Mouse (Mus musculus) kidney, embryonic 15.5 days (tissue): ENCODE measurements around the gene Prss48. TPM values are rescaled to one million over a fixed set of nuclear protein-coding genes. Genes with fewer than 3 reads are reported as not detected.

Experiments used
- ATAC-seq: fragments of 200-750 bp; cut with Nextera tagmentation; replicated peaks from 2 replicates; pipeline ENCODE4 v1.8.0; 2017; ENCODE audit warnings: moderate TSS enrichment; ENCODE audit not compliant: low FRiP score
- H3K27ac ChIP-seq: fragments of 300-500 bp; sonication (generic); 2 replicates; pipeline ENCODE4 v1.5.1; 2015; ENCODE audit warnings: mild to moderate bottlenecking, inconsistent platforms
- H3K27me3 ChIP-seq: fragments of 300-500 bp; sonication (generic); 2 replicates; pipeline ENCODE4 v1.6.1; 2015; ENCODE audit warnings: inconsistent platforms
- H3K36me3 ChIP-seq: fragments of 300-500 bp; sonication (generic); 2 replicates; pipeline ENCODE4 v1.6.1; 2015; ENCODE audit warnings: inconsistent platforms
- H3K4me1 ChIP-seq: fragments of 300-500 bp; sonication (generic); 2 replicates; pipeline ENCODE4 v1.6.1; 2015; ENCODE audit warnings: inconsistent platforms
- H3K4me2 ChIP-seq: fragments of 300-500 bp; sonication (generic); 2 replicates; pipeline ENCODE4 v1.6.1; 2015; ENCODE audit warnings: moderate library complexity, mild to moderate bottlenecking, inconsistent platforms
- H3K4me3 ChIP-seq: fragments of 300-500 bp; sonication (generic); replicated peaks from 2 replicates; pipeline ENCODE4 v1.5.1; 2015; ENCODE audit warnings: mild to moderate bottlenecking, inconsistent platforms
- H3K9ac ChIP-seq: fragments of 300-500 bp; sonication (generic); 2 replicates; pipeline ENCODE4 v1.6.1; 2015; ENCODE audit warnings: mild to moderate bottlenecking, inconsistent platforms
- H3K9me3 ChIP-seq: fragments of 300-500 bp; sonication (generic); replicated peaks from 2 replicates; pipeline ENCODE4 v1.6.1; 2016; ENCODE audit warnings: inconsistent platforms
- WGBS: fragments of 180-500 bp; shearing (Covaris S2); methylation state at CpG from one replicate; pipeline ENCODE4 v1.1.7; 2015; ENCODE audit warnings: mixed read lengths; 5-methylcytosine and 5-hydroxymethylcytosine counted together
- polyA plus RNA-seq: library from polyadenylated mRNA; unstranded; fragments of >200 nt; fragmentation: Nextera tagmentation; extraction: Ambion mirVana; gene quantifications from 2 replicates; pipeline ENCODE4 v1.2.1, GENCODE M21; 2015

The Prss48 gene
- polyA plus RNA-seq, 1 experiment from 2014 or later, result 0.39 TPM

GRCm38 (mm10) chr3:86024065-86024795, 21.9 kb upstream of the Prss48 start:
- Histone ChIP-seq H3K4me2 (no peak overlapping the region), H3K4me3 (no peak overlapping the region), H3K27me3 (no peaks in the 10 kb centered on the region), H3K9me3 (no peaks in the 10 kb centered on the region), H3K36me3 (peaks cover 8% of the 10 kb centered on the region; the same call in 1 of the 2 replicates), H3K9ac (no peak overlapping the region), H3K27ac (no peak overlapping the region), H3K4me1 (no peaks in the 10 kb centered on the region)
- WGBS, result 89% methylated on average over 12 of the region's 12 CpGs
- no peak for ATAC-seq

DNA sequence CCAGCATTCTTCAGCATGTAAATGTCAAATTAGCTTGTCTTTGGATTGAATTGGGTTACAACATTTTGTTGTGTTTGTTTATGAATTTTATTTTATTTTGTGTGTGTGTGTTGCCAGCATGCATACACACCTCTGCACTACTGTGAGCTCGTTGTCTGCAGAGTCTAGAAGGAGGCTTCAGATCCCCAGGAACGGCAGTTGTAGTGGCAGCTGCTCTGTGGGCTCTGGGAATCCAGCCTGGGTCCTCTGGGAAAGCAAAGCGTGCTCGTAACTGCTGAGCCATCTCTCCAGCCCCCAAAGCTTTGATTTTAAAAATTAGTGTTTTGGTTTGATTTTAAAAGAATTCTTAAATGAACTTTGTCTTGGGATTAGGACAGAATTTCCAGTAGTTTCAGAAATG, 19.4 kb upstream of the Prss48 start:
- 93% methylated on average over 4 of the region's 4 CpGs for WGBS
- Histone ChIP-seq H3K4me2 (no peak overlapping the region), H3K4me3 (no peak overlapping the region), H3K27me3 (no peaks in the 10 kb centered on the region), H3K9ac (no peak overlapping the region), H3K36me3 (peaks cover 8% of the 10 kb centered on the region; the same call in 1 of the 2 replicates), H3K27ac (no peak overlapping the region), H3K9me3 (no peaks in the 10 kb centered on the region), H3K4me1 (no peaks in the 10 kb centered on the region)
- ATAC-seq, result no peak

GRCm38 (mm10) chr3:86020921-86021650, 18.8 kb upstream of the Prss48 start:
- Histone ChIP-seq H3K4me3 (no peak overlapping the region), H3K9ac (no peak overlapping the region), H3K27ac (no peak overlapping the region), H3K9me3 (no peaks in the 10 kb centered on the region), H3K36me3 (peaks cover 8% of the 10 kb centered on the region; the same call in 1 of the 2 replicates), H3K4me1 (no peaks in the 10 kb centered on the region), H3K4me2 (no peak overlapping the region), H3K27me3 (no peaks in the 10 kb centered on the region)
- no peak for ATAC-seq
- 81% methylated on average over 16 of the region's 16 CpGs for WGBS

GRCm38 (mm10) chr3:86017484-86017883, 15.2 kb upstream of the Prss48 start:
- Histone ChIP-seq H3K4me2 (no peak overlapping the region), H3K4me1 (no peaks in the 10 kb centered on the region), H3K9me3 (no peaks in the 10 kb centered on the region), H3K27ac (no peak overlapping the region), H3K9ac (no peak overlapping the region), H3K4me3 (no peak overlapping the region), H3K27me3 (no peaks in the 10 kb centered on the region), H3K36me3 (no peaks in the 10 kb centered on the region)
- 60% methylated on average over 8 of the region's 8 CpGs for WGBS
- no peak for ATAC-seq

GRCm38 (mm10) chr3:86016965-86017364, 14.7 kb upstream of the Prss48 start:
- ATAC-seq, result no peak
- Histone ChIP-seq H3K27me3 (no peaks in the 10 kb centered on the region), H3K9ac (no peak overlapping the region), H3K27ac (no peak overlapping the region), H3K4me3 (no peak overlapping the region), H3K4me1 (peaks cover 3% of the 10 kb centered on the region; the same call in 1 of the 2 replicates), H3K36me3 (no peaks in the 10 kb centered on the region), H3K9me3 (no peaks in the 10 kb centered on the region), H3K4me2 (no peak overlapping the region)
- 95% methylated on average over 1 of the region's 1 CpGs for WGBS

DNA sequence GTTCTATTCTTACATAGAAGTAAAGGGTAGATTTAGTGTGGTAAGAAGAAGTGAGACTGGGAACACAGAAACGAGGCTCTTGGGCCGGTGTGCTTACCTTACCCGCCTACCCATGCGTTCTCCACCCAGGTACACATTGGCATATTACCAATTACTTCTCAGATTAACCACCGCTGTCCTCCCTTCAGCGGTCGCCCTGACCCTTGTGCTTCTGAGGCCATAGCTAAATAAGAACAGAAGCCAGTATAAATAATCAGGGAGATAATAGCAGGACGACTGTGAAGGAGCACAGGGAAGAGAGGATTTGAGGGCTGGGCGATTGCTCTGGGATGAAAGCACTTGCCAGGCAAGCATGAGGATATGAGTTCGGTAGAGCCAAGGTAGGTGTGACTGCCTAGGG, 11.5 kb upstream of the Prss48 start:
- no peak overlapping the region for H3K4me3 ChIP-seq

DNA sequence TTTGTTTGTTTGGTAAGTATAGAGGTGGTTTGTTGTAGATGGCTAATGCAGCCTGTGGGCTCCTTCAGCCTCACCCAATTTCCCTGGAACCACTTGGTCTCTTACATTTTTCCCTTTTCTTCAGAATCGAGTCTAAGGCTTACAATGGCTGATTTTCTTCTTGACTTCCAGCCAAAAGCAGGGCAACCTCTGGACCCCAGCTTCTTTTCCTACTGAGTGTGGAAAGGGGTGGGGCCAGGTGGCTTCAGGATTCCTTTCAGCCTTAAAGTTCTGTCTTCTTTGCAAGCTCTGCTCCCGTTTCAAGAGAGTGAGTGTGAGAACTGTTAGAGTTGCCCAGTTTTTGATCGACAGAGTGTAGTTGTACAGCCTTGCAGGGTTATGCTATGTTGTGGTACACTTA, 9.5 kb upstream of the Prss48 start:
- H3K27ac ChIP-seq, result no peak overlapping the region

More for the DNA sequence above, 11.5 kb upstream of the Prss48 start:
- no peak overlapping the region for H3K27ac ChIP-seq
- WGBS, result 72% methylated on average over 10 of the region's 10 CpGs
- no peak for ATAC-seq
- H3K9ac ChIP-seq, result no peak overlapping the region
- no peak overlapping the region for H3K4me2 ChIP-seq
- H3K4me1 ChIP-seq, result peaks cover 13% of the 10 kb centered on the region
- H3K27me3 ChIP-seq, result no peaks in the 10 kb centered on the region
- peaks cover under 1% of the 10 kb centered on the region; the same call in 1 of the 2 replicates for H3K36me3 ChIP-seq
- H3K9me3 ChIP-seq, result no peaks in the 10 kb centered on the region

GRCm38 (mm10) chr3:86011373-86011772, 9.1 kb upstream of the Prss48 start:
- peaks cover 13% of the 10 kb centered on the region for H3K4me1 ChIP-seq
- H3K9ac ChIP-seq, result no peak overlapping the region
- ATAC-seq, result no peak
- H3K36me3 ChIP-seq, result peaks cover 12% of the 10 kb centered on the region
- H3K27me3 ChIP-seq, result no peaks in the 10 kb centered on the region
- no peak overlapping the region for H3K27ac ChIP-seq
- WGBS, result 46% methylated on average over 6 of the region's 6 CpGs
- no peaks in the 10 kb centered on the region for H3K9me3 ChIP-seq
- no peak overlapping the region for H3K4me2 ChIP-seq
- no peak overlapping the region for H3K4me3 ChIP-seq

More for the DNA sequence above, 9.5 kb upstream of the Prss48 start:
- H3K9ac ChIP-seq, result no peak overlapping the region
- 53% methylated on average over 3 of the region's 3 CpGs for WGBS
- H3K4me1 ChIP-seq, result peaks cover 13% of the 10 kb centered on the region
- ATAC-seq, result no peak
- no peak overlapping the region for H3K4me2 ChIP-seq
- peaks cover 12% of the 10 kb centered on the region for H3K36me3 ChIP-seq
- H3K9me3 ChIP-seq, result no peaks in the 10 kb centered on the region
- H3K27me3 ChIP-seq, result no peaks in the 10 kb centered on the region
- H3K4me3 ChIP-seq, result no peak overlapping the region

- no peak overlapping the region for H3K4me3 ChIP-seq
- peaks cover 13% of the 10 kb centered on the region for H3K4me1 ChIP-seq
- WGBS, result 74% methylated on average over 3 of the region's 3 CpGs
- peaks cover 12% of the 10 kb centered on the region for H3K36me3 ChIP-seq
- no peak overlapping the region for H3K4me2 ChIP-seq
- no peak overlapping the region for H3K27ac ChIP-seq
- H3K27me3 ChIP-seq, result no peaks in the 10 kb centered on the region
- no peaks in the 10 kb centered on the region for H3K9me3 ChIP-seq
- ATAC-seq, result 0 out of 2 replicates have a peak, but pooled peaks have one; percentile 52
- H3K9ac ChIP-seq, result no peak overlapping the region
Observed at GRCm38 (mm10) chr3:86010618-86011017, 8.3 kb upstream of the Prss48 start.

DNA sequence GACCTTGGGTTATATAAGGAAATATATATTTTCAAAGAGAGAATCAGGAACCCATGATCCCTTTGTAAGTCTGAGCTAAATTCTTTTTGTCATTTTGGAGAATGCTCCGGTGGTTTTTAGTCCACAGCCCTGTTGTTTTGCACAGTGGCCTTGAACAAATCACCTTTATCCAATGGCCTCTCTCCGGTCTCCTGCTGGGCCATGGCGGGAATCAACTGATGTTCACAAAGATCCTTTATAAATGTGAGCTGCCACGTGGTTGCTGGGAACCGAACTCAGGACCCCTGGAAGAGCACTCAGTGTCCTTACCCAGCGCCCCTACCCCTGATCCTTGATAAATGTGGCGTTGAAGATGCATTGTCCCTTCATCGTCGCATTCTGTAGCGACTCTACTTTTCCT, 2.5 kb upstream of the Prss48 start:
- no peaks in the 10 kb centered on the region for H3K9me3 ChIP-seq
- H3K9ac ChIP-seq, result no peak overlapping the region
- no peak for ATAC-seq
- H3K4me1 ChIP-seq, result no peaks in the 10 kb centered on the region
- H3K27me3 ChIP-seq, result no peaks in the 10 kb centered on the region
- 95% methylated on average over 10 of the region's 10 CpGs for WGBS
- H3K4me3 ChIP-seq, result no peak overlapping the region
- no peak overlapping the region for H3K27ac ChIP-seq
- no peak overlapping the region for H3K4me2 ChIP-seq
- H3K36me3 ChIP-seq, result peaks cover 12% of the 10 kb centered on the region

- Histone ChIP-seq H3K4me2 (no peak overlapping the region), H3K27ac (no peak overlapping the region), H3K9me3 (no peaks in the 10 kb centered on the region), H3K4me3 (no peak overlapping the region), H3K9ac (no peak overlapping the region), H3K27me3 (no peaks in the 10 kb centered on the region), H3K4me1 (no peaks in the 10 kb centered on the region), H3K36me3 (peaks cover 3% of the 10 kb centered on the region; the same call in 1 of the 2 replicates)
- no peak for ATAC-seq
- 82% methylated on average over 5 of the region's 5 CpGs for WGBS
Observed at GRCm38 (mm10) chr3:86002940-86003339, 649 bp upstream of the Prss48 start.

- Histone ChIP-seq H3K9me3 (no peaks in the 10 kb centered on the region), H3K4me3 (no peak overlapping the region), H3K9ac (no peak overlapping the region), H3K4me2 (no peak overlapping the region), H3K27ac (no peak overlapping the region), H3K36me3 (no peaks in the 10 kb centered on the region), H3K4me1 (no peaks in the 10 kb centered on the region), H3K27me3 (no peaks in the 10 kb centered on the region)
- no peak for ATAC-seq
- 91% methylated on average over 3 of the region's 3 CpGs for WGBS
Observed at GRCm38 (mm10) chr3:86001271-86001670, 1.0 kb downstream of the Prss48 start.
